Mouse (Mus musculus) ES-E14 (cell line): Measurements from ENCODE around the gene Dtnbp1.

Source experiments
- CHD2 ChIP-seq: IDR thresholded peaks from 2 replicates; pipeline ENCODE4 v1.6.1; 2014; ENCODE audit warnings: mild to moderate bottlenecking, low read depth, low read length, inconsistent platforms
- MAFK ChIP-seq: IDR thresholded peaks from 2 replicates; pipeline ENCODE4 v1.6.1; 2014; ENCODE audit warnings: mild to moderate bottlenecking, low read depth, low read length, inconsistent platforms; ENCODE audit not compliant: insufficient read depth
- ZC3H11A ChIP-seq: IDR thresholded peaks from 2 replicates; pipeline ENCODE4 v1.6.1; 2012; ENCODE audit warnings: low read depth, mild to moderate bottlenecking, inconsistent platforms, low read length, borderline replicate concordance

DNA sequence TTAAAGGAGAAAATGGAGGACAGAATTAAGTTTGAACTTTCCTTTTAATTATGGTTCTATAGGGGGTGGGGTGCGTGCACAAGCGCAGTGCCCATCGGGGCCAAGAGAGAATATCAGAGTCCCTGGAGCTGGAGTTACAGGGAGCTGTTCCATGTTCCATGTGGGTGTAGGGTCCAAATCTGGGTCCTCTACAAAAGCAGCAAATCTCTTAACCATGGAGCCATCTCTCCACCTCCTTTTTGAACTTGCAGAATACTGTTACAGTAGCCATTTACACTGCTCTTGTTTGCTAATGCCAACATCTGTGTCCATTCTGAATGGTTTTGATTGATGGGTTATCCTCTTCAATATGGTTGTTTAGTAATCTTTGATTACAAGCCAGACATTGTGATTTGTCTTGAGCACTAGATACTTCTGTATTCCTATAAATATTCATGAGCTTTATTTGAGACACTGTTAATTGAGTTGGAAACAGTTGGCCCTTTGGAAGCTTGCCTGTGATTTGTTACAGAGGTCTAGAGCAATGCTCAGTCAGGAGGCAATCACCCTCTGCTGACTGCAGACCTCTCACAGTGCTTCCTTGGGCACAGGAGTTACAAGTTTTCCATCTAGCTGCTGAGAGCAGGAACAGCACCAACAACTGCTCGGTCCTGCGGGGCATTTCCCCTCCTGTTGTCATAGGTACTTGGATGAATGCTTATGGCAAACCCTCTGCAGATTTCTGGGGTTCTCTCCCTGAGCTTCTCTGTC is 41.2 kb downstream of the Dtnbp1 start:
- no peak for TF ChIP-seq ZC3H11A
- TF ChIP-seq MAFK, result no peak
- TF ChIP-seq CHD2, result no peak
